Mouse (Mus musculus) adrenal gland, postnatal 10 days (tissue): ENCODE data around the gene Cad. TPM values are rescaled to one million over a fixed set of nuclear protein-coding genes. Genes with fewer than 3 reads are reported as not detected.

ENCODE experiments used
- DNase-seq: peaks from one replicate; pipeline ENCODE4 v3.0.0; 2021; ENCODE audit warnings: mixed read lengths
- total RNA-seq, 2 experiments: library from RNA; stranded (reverse); gene quantifications; 2 replicates each; pipeline ENCODE4 v1.2.3; 2021

Gene Cad
- total RNA-seq, 2 experiments from 2014 or later, result 29.3 to 41.2 TPM

GRCm38 (mm10) chr5:31071059-31071458 is 16.5 kb downstream of the Cad start:
- DNase-seq, result no peak

- DNase-seq, result no peak
These were observed 17.2 kb downstream of the Cad start for GRCm38 (mm10) chr5:31071821-31072220.

GRCm38 (mm10) chr5:31073176-31073575 is 18.6 kb downstream of the Cad start:
- DNase-seq, result peak; percentile 38

GRCm38 (mm10) chr5:31076346-31076745 is 21.8 kb downstream of the Cad start:
- peak; percentile 53 for DNase-seq

- DNase-seq, result no peak
These were observed 25.6 kb downstream of the Cad start for GRCm38 (mm10) chr5:31080059-31080794.

GRCm38 (mm10) chr5:31080795-31081164 is 26.2 kb downstream of the Cad start:
- no peak for DNase-seq

- DNase-seq, result peak; percentile 68
These were observed 26.8 kb downstream of the Cad start for GRCm38 (mm10) chr5:31081386-31081785.

- DNase-seq, result peak; percentile 79
These were observed 27.8 kb downstream of the Cad start for GRCm38 (mm10) chr5:31082355-31082754.

GRCm38 (mm10) chr5:31082935-31083625 is 28.5 kb downstream of the Cad start:
- DNase-seq, result no peak

- DNase-seq, result no peak
These were observed 29.4 kb downstream of the Cad start for GRCm38 (mm10) chr5:31083949-31084348.

GRCm38 (mm10) chr5:31086606-31087005 is 32.0 kb downstream of the Cad start:
- no peak for DNase-seq

GRCm38 (mm10) chr5:31087131-31087530 is 32.6 kb downstream of the Cad start:
- no peak for DNase-seq

- no peak for DNase-seq
These were observed 37.8 kb downstream of the Cad start for GRCm38 (mm10) chr5:31092231-31092975.

GRCm38 (mm10) chr5:31093151-31094041 is 38.8 kb downstream of the Cad start:
- peak; percentile 58 for DNase-seq

GRCm38 (mm10) chr5:31094100-31094798 is 39.7 kb downstream of the Cad start:
- DNase-seq, result no peak

- DNase-seq, result peak; percentile 60
These were observed 40.5 kb downstream of the Cad start for GRCm38 (mm10) chr5:31094799-31095691.

GRCm38 (mm10) chr5:31095711-31096480 is 41.3 kb downstream of the Cad start:
- DNase-seq, result no peak

- DNase-seq, result no peak
These were observed 51.3 kb downstream of the Cad start, which contains the start of gene Dnajc5g for GRCm38 (mm10) chr5:31105814-31106335. Gene Dnajc5g, plus strand, starts transcription at chr5:31106285.

GRCm38 (mm10) chr5:31108000-31108490 is 53.5 kb downstream of the Cad start, which contains the start of gene Slc30a3:
Gene Slc30a3, minus strand, starts transcription at chr5:31108237.
- no peak for DNase-seq
